Mouse (Mus musculus) c-Kit-positive CD71-positive TER-119-positive erythroid progenitor cells, embryonic 14.5 days (primary cell): ENCODE measurements around the gene 9530002B09Rik.

ENCODE experiments used
- DNase-seq: peaks from one replicate; pipeline ENCODE4 v3.0.0-alpha.2; 2013; ENCODE audit warnings: low spot score

The 9530002B09Rik gene

GRCm38 (mm10) chr4:122688975-122689374 lies at the start of gene 9530002B09Rik:
TSS of gene 9530002B09Rik (plus strand) at chr4:122689275.
- no peak for DNase-seq
